Mouse (Mus musculus) ES-E14 (cell line): ENCODE measurements at regions not wholly inside any gene's neighbourhood (a gene's known extent, or its start where the extent isn't known, plus 50 kb on each side); places are given as distances from the start of the nearest gene placed in this dataset.

Experiments
- ZC3H11A ChIP-seq: IDR thresholded peaks from 2 replicates; pipeline ENCODE4 v1.6.1; 2012; ENCODE audit warnings: low read depth, mild to moderate bottlenecking, inconsistent platforms, low read length, borderline replicate concordance
- ZNF384 ChIP-seq: IDR thresholded peaks from 2 replicates; pipeline ENCODE4 v1.6.1; 2012; ENCODE audit warnings: low read depth, low read length, inconsistent platforms

GRCm38 (mm10) chr8:90068441-90068840 lies 279.7 kb downstream of the Tox3 start:
- TF ChIP-seq ZC3H11A = no peak
- TF ChIP-seq ZNF384 = no peak
